Mouse (Mus musculus): ENCODE measurements around the gene Bbox1. TPM values are rescaled to one million over a fixed set of nuclear protein-coding genes. Genes with fewer than 3 reads are reported as not detected.

Gene Bbox1
- polyA plus RNA-seq, 1 experiment = 1.3 TPM

GRCm38 (mm10) chr2:110220492-110220891, 93.9 kb downstream of the Bbox1 start:
- H3K27me3 ChIP-seq (ENCODE audit: control insufficient read depth, insufficient read depth, low read length) = no peaks in the 10 kb centered on the region

GRCm38 (mm10) chr2:110215685-110216058, 98.7 kb downstream of the Bbox1 start:
- no peaks in the 10 kb centered on the region for H3K4me1 ChIP-seq (ENCODE audit: control insufficient read depth, insufficient read depth, low read length)
- H3K27me3 ChIP-seq (ENCODE audit: control insufficient read depth, insufficient read depth, low read length) = no peaks in the 10 kb centered on the region
- no peak overlapping the region for H3K27ac ChIP-seq (ENCODE audit: control insufficient read depth, insufficient read depth, low read depth, low read length)
- TF ChIP-seq CTCF (IDR thresholded peaks at IDR 0.05; ENCODE audit: control insufficient read depth, insufficient read depth, insufficient replicate concordance, low read depth, low read length) = no peak
- TF ChIP-seq POLR2A (IDR thresholded peaks at IDR 0.05; ENCODE audit: control insufficient read depth, low read depth, low read length) = no peak
- H3K4me3 ChIP-seq (ENCODE audit: control insufficient read depth, low read depth, low read length) = no peak overlapping the region
- H3K36me3 ChIP-seq (ENCODE audit: control insufficient read depth, insufficient read depth, low read length) = no peaks in the 10 kb centered on the region

More at GRCm38 (mm10) chr2:110220492-110220891, 93.9 kb downstream of the Bbox1 start:
- H3K4me1 ChIP-seq (ENCODE audit: control insufficient read depth, insufficient read depth, low read length) = no peaks in the 10 kb centered on the region
- TF ChIP-seq POLR2A (IDR thresholded peaks at IDR 0.05; ENCODE audit: control insufficient read depth, low read depth, low read length) = no peak
- no peak for TF ChIP-seq CTCF (IDR thresholded peaks at IDR 0.05; ENCODE audit: control insufficient read depth, insufficient read depth, insufficient replicate concordance, low read depth, low read length)
- H3K27ac ChIP-seq (ENCODE audit: control insufficient read depth, insufficient read depth, low read depth, low read length) = no peak overlapping the region
- no peaks in the 10 kb centered on the region for H3K36me3 ChIP-seq (ENCODE audit: control insufficient read depth, insufficient read depth, low read length)
- no peak overlapping the region for H3K4me3 ChIP-seq (ENCODE audit: control insufficient read depth, low read depth, low read length)

DNA sequence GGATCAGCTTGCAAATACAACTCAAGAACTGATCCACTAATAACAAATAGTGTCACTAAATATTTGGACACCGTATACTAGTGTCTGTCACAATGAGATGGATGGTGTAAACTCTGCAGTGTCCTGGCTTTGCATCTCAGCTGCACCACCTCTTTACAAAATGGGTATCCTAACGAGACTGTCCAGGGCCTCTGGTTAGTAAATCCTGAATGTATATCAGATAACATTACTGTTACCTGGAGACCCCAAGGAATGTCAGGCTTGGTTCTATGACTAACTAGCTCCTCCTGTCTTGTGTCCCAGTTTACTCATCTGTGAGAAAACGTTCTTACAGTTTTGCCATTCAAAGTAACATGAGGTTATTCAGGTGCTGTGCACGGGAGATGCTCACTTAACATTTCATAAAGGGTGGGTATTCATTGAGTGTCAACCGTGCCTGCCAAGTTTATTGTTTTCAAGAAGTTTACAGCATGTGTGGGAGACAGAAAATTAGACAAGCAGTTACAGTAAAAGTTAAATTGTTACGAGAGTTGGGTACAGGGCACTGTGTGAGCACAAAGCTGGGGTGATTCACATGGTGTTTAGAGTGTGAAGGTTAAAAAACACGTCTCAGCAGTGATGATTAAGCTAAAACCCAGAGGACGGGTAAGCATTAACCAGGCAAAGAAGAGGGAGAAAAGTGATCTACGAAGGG, 99.2 kb downstream of the Bbox1 start:
- Histone ChIP-seq H3K36me3 (ENCODE audit: control insufficient read depth, insufficient read depth, low read length) (no peaks in the 10 kb centered on the region), H3K4me1 (ENCODE audit: control insufficient read depth, insufficient read depth, low read length) (no peaks in the 10 kb centered on the region), H3K27me3 (ENCODE audit: control insufficient read depth, insufficient read depth, low read length) (no peaks in the 10 kb centered on the region), H3K4me3 (ENCODE audit: control insufficient read depth, low read depth, low read length) (no peak overlapping the region), H3K27ac (ENCODE audit: control insufficient read depth, insufficient read depth, low read depth, low read length) (no peak overlapping the region)
- TF ChIP-seq POLR2A (IDR thresholded peaks at IDR 0.05; ENCODE audit: control insufficient read depth, low read depth, low read length) = no peak
- no peak for TF ChIP-seq CTCF (IDR thresholded peaks at IDR 0.05; ENCODE audit: control insufficient read depth, insufficient read depth, insufficient replicate concordance, low read depth, low read length)

- no peak for TF ChIP-seq CTCF (IDR thresholded peaks at IDR 0.05; ENCODE audit: control insufficient read depth, insufficient read depth, insufficient replicate concordance, low read depth, low read length)
- TF ChIP-seq POLR2A (IDR thresholded peaks at IDR 0.05; ENCODE audit: control insufficient read depth, low read depth, low read length) = no peak
- no peaks in the 10 kb centered on the region for H3K27me3 ChIP-seq (ENCODE audit: control insufficient read depth, insufficient read depth, low read length)
- no peak overlapping the region for H3K27ac ChIP-seq (ENCODE audit: control insufficient read depth, insufficient read depth, low read depth, low read length)
- H3K4me1 ChIP-seq (ENCODE audit: control insufficient read depth, insufficient read depth, low read length) = no peaks in the 10 kb centered on the region
- H3K4me3 ChIP-seq (ENCODE audit: control insufficient read depth, low read depth, low read length) = no peak overlapping the region
- no peaks in the 10 kb centered on the region for H3K36me3 ChIP-seq (ENCODE audit: control insufficient read depth, insufficient read depth, low read length)
Measured at GRCm38 (mm10) chr2:110214278-110214677, 100.1 kb downstream of the Bbox1 start.

Other genes starting within 250 kb of the Bbox1 start
- gene Fibin, start 48.6 kb upstream of the Bbox1 start, polyA plus RNA-seq (2012; rRNA removed) = 1.3 and 1.9 TPM in 2 replicates

Data from testis, adult 2 months (tissue).